Mouse (Mus musculus) lung, embryonic 14.5 days (tissue): ENCODE data around the gene B3gat1. TPM values are rescaled to one million over a fixed set of nuclear protein-coding genes. Genes with fewer than 3 reads are reported as not detected.

Experiments used
- ATAC-seq: fragments of 200-750 bp; cut with Nextera tagmentation; 2 replicates; pipeline ENCODE4 v1.8.0; 2017; ENCODE audit warnings: mild to moderate bottlenecking, moderate TSS enrichment, moderate library complexity; ENCODE audit not compliant: insufficient read depth
- DNase-seq: peaks from one replicate; pipeline ENCODE4 v3.0.0-alpha.2; 2015
- H3K27ac ChIP-seq: fragments of 300-500 bp; sonication (generic); 2 replicates; pipeline ENCODE4 v1.5.1; 2014; ENCODE audit warnings: low read depth, mild to moderate bottlenecking, moderate library complexity
- H3K27me3 ChIP-seq: fragments of 300-500 bp; sonication (generic); 2 replicates; pipeline ENCODE4 v1.6.1; 2014; ENCODE audit warnings: low read length, control low read depth; ENCODE audit not compliant: insufficient read depth
- H3K36me3 ChIP-seq: fragments of 300-500 bp; sonication (generic); 2 replicates; pipeline ENCODE4 v1.6.1; 2014; ENCODE audit warnings: control low read depth; ENCODE audit not compliant: insufficient read depth
- H3K4me1 ChIP-seq: fragments of 300-500 bp; sonication (generic); 2 replicates; pipeline ENCODE4 v1.6.1; 2014; ENCODE audit warnings: antibody characterized with exemption, control low read depth; ENCODE audit not compliant: insufficient read depth
- H3K4me2 ChIP-seq: fragments of 300-500 bp; sonication (generic); 2 replicates; pipeline ENCODE4 v1.6.1; 2014; ENCODE audit warnings: mild to moderate bottlenecking
- H3K4me3 ChIP-seq: fragments of 300-500 bp; sonication (generic); 2 replicates; pipeline ENCODE4 v1.5.1; 2014; ENCODE audit warnings: low read depth, low read length
- H3K9ac ChIP-seq: fragments of 300-500 bp; sonication (generic); 2 replicates; pipeline ENCODE4 v1.6.1; 2014
- H3K9me3 ChIP-seq: fragments of 300-500 bp; sonication (generic); 2 replicates; pipeline ENCODE4 v1.6.1; 2016; ENCODE audit warnings: low read depth, low read length, control low read depth
- CTCF ChIP-seq: IDR thresholded peaks from 2 replicates; pipeline ENCODE4 v1.5.1; 2016; ENCODE audit warnings: antibody characterized with exemption, low read depth
- WGBS: fragments of 180-500 bp; shearing (Covaris S2); extraction: QIAGEN DNeasy Blood & Tissue Kit; methylation state at CpG from one replicate; pipeline ENCODE4 v1.1.7; 2014; 5-methylcytosine and 5-hydroxymethylcytosine counted together
- polyA plus RNA-seq: library from polyadenylated mRNA; unstranded; fragments of >200 nt; fragmentation: Nextera tagmentation; extraction: Ambion mirVana; gene quantifications from 2 replicates; pipeline ENCODE4 v1.2.1, GENCODE M21; 2014

The B3gat1 gene
- 0.26 and 0.41 TPM in 2 replicates for polyA plus RNA-seq

DNA sequence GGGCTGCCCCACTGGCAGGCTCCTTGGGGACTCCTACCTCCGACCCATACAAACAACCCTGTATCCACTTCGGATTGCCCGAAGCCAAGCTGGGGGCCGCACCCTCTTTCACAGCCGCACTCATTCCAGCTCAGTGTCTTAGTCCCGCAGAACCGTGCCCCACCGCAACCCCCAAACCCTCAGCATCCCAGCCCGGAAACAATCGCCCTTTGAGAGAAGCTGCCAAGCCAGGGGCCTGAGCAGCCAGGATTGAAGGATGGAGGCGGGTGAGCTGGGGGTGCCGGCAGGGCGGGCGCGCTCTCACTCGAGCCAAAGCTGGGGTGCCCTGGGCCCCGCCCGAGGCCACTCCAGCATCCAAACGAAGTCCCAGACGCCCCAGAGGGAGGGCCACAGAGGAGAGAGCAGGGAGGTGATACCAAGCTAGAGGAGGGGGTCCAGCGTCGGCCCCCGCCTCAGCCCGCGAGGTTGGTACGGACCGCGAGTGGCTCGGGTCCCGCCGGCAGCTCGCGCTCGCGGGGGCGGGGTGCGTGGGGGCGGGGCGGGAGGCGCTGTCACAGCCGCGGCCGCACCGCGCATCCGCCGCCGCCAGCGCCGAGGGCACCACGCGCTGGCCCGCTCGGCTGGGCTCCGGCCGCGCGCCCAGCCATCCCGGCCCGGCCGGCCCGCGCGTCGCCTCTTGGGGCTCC lies at the start of gene B3gat1:
TSS of gene B3gat1 (plus strand) at position 523 of the 686 bp plus-strand sequence.
- peaks cover 40% of the 10 kb centered on the region for H3K27me3 ChIP-seq
- ATAC-seq (peak; percentile 83), DNase-seq (peak; percentile 52)
- no peak within 1 kb of the TSS for H3K27ac ChIP-seq
- peak within 1 kb of the TSS; percentile 82 for H3K4me2 ChIP-seq
- H3K36me3 ChIP-seq: no peaks in the 10 kb centered on the region
- 2% methylated on average over 48 of the region's 65 CpGs for WGBS
- peak within 1 kb of the TSS; percentile 42 for H3K4me3 ChIP-seq
- no peaks in the 10 kb centered on the region for H3K4me1 ChIP-seq
- no peak for TF ChIP-seq CTCF
- no peaks in the 10 kb centered on the region for H3K9me3 ChIP-seq
- H3K9ac ChIP-seq: 0 out of 2 replicates have a peak within 1 kb of the TSS, but pooled peaks have one; percentile 38

DNA sequence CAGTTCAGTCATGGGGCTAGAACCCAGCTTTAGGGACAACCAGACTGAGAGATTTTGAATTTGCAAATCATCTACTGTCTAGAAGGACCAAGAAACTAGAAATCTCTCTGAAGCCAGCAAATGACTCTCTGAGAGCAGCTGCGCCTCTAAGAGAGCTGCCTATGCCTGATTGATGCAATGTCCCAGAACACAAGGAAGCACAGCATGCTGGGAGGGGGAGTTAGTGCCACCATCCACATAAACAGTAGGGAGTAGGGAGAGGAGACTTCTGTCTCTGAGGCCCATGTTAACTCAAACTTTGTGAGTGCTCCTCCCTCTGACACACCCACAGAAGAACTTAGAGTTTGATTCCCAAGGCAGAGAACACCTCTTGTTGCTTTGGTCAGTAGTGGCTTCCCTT lies 44.4 kb upstream of the B3gat1 start:
- H3K27me3 ChIP-seq: no peaks in the 10 kb centered on the region
- no peak overlapping the region for H3K4me2 ChIP-seq
- H3K4me3 ChIP-seq: no peak overlapping the region
- no peaks in the 10 kb centered on the region for H3K9me3 ChIP-seq
- H3K9ac ChIP-seq: no peak overlapping the region
- ATAC-seq (no peak), DNase-seq (no peak)
- WGBS: 65% methylated on average over 1 of the region's 1 CpGs
- H3K4me1 ChIP-seq: no peaks in the 10 kb centered on the region
- H3K36me3 ChIP-seq: no peaks in the 10 kb centered on the region
- H3K27ac ChIP-seq: no peak overlapping the region
- TF ChIP-seq CTCF: no peak

DNA sequence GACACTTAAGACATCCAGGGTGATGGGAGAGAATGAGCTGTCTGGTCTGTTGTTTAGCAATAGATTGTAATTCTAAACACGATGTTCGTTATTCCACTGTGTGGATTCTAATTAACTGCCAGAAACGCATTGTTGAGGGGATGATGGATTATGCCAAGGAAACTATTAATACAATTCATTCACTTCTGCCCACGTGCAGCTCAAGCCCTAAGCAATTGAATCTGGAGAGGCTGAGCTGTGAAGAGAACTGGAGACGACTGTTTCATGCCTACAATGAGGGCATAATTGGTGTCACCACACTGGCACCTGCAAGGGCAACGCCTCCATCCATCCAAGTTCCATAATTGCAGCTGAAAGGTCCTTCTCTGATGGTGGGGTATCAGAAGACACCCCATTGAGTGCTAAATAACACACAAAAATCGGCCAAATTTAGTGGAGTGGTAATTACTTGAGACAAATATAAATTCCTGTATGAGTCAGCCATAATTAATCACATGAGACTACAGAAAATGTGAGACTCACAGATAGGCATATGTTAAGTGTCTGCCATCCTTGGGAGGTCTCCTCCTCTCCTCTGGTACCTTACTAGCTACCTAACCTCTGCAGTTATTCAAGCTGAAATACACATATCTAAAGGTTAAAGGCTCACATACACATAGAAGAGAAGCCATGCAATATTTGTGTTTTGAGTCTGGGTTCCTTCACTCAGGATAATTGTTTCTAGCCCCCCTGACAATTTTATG lies 43.4 kb upstream of the B3gat1 start:
- TF ChIP-seq CTCF: no peak
- no peak overlapping the region for H3K27ac ChIP-seq
- no peak overlapping the region for H3K9ac ChIP-seq
- H3K9me3 ChIP-seq: no peaks in the 10 kb centered on the region
- DNase-seq (no peak), ATAC-seq (no peak)
- no peak overlapping the region for H3K4me2 ChIP-seq
- no peak overlapping the region for H3K4me3 ChIP-seq
- 64% methylated on average over 7 of the region's 7 CpGs for WGBS
- H3K4me1 ChIP-seq: no peaks in the 10 kb centered on the region
- no peaks in the 10 kb centered on the region for H3K27me3 ChIP-seq
- no peaks in the 10 kb centered on the region for H3K36me3 ChIP-seq

DNA sequence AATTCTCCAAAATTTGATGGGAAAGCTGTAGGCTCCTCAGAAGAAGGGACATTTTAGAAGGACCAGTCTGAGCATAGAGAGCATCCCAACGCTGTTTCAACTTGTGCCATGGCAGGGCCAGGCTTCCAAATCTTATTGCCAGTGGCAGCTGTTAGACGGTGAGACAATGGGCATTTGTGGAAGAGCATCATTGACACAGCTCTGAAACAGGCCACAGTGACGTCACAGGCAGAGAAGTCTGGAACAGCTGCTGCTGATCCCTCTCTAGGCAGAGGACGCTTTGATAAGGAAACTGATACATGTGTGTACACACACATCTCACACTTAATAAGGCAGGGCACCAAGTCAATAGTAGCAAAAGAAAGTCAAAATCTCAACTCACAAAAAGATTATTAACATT lies 40.9 kb upstream of the B3gat1 start:
- no peak overlapping the region for H3K4me3 ChIP-seq
- ATAC-seq (no peak), DNase-seq (no peak)
- H3K36me3 ChIP-seq: no peaks in the 10 kb centered on the region
- no peak overlapping the region for H3K9ac ChIP-seq
- no peaks in the 10 kb centered on the region for H3K4me1 ChIP-seq
- H3K9me3 ChIP-seq: no peaks in the 10 kb centered on the region
- TF ChIP-seq CTCF: no peak
- no peak overlapping the region for H3K4me2 ChIP-seq
- no peaks in the 10 kb centered on the region for H3K27me3 ChIP-seq
- no peak overlapping the region for H3K27ac ChIP-seq
- 67% methylated on average over 4 of the region's 4 CpGs for WGBS

DNA sequence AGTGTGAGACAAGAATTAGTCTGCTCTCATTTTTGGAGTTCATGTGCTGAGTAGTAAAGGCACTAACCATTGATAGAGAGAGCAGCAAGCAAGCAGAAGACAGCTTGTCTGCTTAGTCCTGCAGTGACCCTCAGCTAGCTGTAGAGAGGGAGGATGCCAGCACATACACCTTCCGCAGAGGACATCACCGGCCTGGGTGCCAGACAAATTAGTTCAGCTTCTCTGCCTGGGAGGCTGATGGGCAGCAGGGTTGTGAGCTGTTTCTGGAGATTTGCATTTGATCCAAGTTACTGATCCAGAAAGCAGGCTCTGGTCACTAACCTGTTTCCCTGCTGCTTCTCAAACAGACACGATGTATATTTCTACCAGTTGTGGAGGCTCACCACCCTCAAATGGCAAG lies 38.9 kb upstream of the B3gat1 start:
- Histone ChIP-seq H3K9ac (no peak overlapping the region), H3K27ac (no peak overlapping the region), H3K4me1 (no peaks in the 10 kb centered on the region), H3K4me3 (no peak overlapping the region), H3K9me3 (no peaks in the 10 kb centered on the region), H3K27me3 (no peaks in the 10 kb centered on the region), H3K4me2 (no peak overlapping the region), H3K36me3 (no peaks in the 10 kb centered on the region)
- 81% methylated on average over 3 of the region's 3 CpGs for WGBS
- DNase-seq (no peak), ATAC-seq (no peak)
- TF ChIP-seq CTCF: no peak

DNA sequence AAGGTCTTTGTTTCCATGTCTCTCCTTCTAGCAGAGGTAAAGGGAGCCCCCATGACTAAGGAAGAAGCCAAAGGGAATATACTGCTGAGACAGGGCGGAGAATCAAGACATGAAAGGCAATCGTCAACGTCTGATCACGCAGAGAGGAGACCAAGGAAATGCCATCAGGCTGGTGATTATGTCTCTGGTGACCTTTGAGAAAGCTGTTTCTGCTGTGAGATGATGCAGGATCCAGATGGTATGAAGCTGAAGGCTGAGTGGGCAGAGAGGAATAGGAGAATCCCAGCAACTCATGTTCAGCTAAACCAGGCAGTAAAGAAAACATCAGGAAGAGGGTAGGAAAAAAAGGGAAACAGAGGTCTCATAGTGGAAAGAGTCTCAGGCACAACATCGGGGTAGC lies 38.4 kb upstream of the B3gat1 start:
- H3K4me3 ChIP-seq: no peak overlapping the region
- TF ChIP-seq CTCF: no peak
- ATAC-seq (no peak), DNase-seq (no peak)
- H3K9me3 ChIP-seq: no peaks in the 10 kb centered on the region
- H3K4me2 ChIP-seq: no peak overlapping the region
- no peaks in the 10 kb centered on the region for H3K4me1 ChIP-seq
- no peak overlapping the region for H3K9ac ChIP-seq
- no peak overlapping the region for H3K27ac ChIP-seq
- no peaks in the 10 kb centered on the region for H3K27me3 ChIP-seq
- no peaks in the 10 kb centered on the region for H3K36me3 ChIP-seq
- 68% methylated on average over 5 of the region's 5 CpGs for WGBS

DNA sequence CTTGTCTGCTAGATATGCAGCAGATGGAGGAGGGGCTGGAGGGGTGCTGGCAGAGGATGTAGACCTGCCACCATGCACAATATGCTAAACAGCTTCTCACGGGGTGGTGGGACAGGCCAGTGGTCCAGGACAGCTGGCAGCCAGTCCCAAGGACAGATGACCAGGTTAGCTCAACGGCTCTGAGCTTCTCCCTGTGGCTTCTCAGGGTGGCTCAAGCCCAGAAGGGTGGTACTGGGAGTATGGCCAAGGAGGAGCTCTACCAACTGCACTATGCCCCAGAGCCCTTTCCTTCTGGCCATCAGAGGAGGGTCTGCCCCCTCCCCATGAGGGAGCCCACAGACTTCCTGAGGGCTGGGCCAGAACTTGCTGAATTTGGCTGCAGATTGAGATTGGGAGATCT lies 35.2 kb upstream of the B3gat1 start:
- WGBS: 67% methylated on average over 2 of the region's 2 CpGs
- Histone ChIP-seq H3K9ac (no peak overlapping the region), H3K4me2 (no peak overlapping the region), H3K4me1 (no peaks in the 10 kb centered on the region), H3K27me3 (no peaks in the 10 kb centered on the region), H3K27ac (no peak overlapping the region), H3K4me3 (no peak overlapping the region), H3K9me3 (no peaks in the 10 kb centered on the region), H3K36me3 (no peaks in the 10 kb centered on the region)
- ATAC-seq (no peak), DNase-seq (no peak)
- TF ChIP-seq CTCF: no peak
